Mouse (Mus musculus) thymus, adult 2 months (tissue): Measurements from ENCODE around the gene Itpr2.

ENCODE experiments used
- CTCF ChIP-seq: fragments of 200-500 bp; IDR thresholded peaks from 2 replicates; pipeline ENCODE4 v1.5.1; 2012; ENCODE audit warnings: mild to moderate bottlenecking, control low read depth, low read length, moderate library complexity, borderline replicate concordance; ENCODE audit not compliant: control insufficient read depth, poor library complexity, insufficient read depth; ENCODE audit errors: extremely low read depth
- POLR2A ChIP-seq: fragments of 200-500 bp; IDR thresholded peaks from 2 replicates; pipeline ENCODE4 v1.6.1; 2012; ENCODE audit warnings: mild to moderate bottlenecking, low read length, control low read depth, moderate library complexity; ENCODE audit not compliant: control insufficient read depth, poor library complexity, insufficient read depth; ENCODE audit errors: extremely low read depth

DNA sequence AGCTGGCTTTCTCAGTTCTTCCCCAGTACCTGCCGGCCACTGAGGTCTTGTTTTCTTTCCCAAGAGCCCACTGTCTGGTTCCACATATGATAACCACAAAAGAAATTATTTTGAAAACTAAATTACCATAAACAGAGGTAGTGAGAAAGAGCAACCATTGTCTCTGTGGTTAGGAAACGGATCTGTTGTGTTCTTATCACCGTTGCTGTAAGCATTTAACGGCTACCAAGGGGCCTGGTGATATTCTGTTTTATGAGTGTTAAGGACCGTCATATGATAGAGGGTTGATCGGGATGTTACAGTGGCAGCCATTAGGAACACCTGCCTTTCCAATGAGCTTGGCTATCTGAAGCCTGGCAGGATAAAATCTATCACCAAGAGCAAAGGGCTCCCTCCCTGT, 390.2 kb downstream of the Itpr2 start:
- TF ChIP-seq CTCF (no peak), POLR2A (no peak)
